Comparison of ENCODE assay signal across 25 mouse cellular contexts in the genomic region with DNA sequence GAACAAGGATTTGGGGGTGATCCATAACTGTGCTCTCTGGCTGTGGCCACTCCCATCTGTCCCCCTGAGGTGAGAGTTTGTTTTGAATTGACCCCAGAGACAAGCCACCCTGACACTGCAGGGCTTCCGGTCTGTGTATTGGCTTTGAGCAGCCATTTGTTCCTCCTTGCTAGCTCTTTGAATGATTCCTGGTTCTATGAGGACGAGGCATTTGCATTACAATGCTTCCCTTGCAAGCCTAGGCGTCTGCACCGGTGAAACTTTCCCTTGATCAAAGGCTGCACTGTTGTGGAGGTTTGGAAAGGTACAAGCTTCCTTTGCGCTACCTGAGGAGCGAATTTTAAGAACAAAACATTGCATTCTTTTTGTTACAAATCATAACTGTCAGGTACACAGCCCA.
DNase-seq lines count a peak whose midpoint lies in the region; ATAC-seq and TF ChIP-seq lines count a peak whose summit lies in the region.
"Had no signal": no experiment of that assay in that cellular context is flagged by ENCODE, and none has a peak within 500 bp of the region (broad histone marks: within the 10 kb centered on the region; RNA-seq: fewer than 3 reads in every experiment).

No protein-coding gene starts in this region.

- no peak overlapping the region for H3K4me3 ChIP-seq in heart, embryonic 10.5 days
- no peak overlapping the region for H3K4me3 ChIP-seq in heart, adult 2 months
- H3K4me3 ChIP-seq in ES-Bruce4 (ENCODE audit: low read depth, low read length) = no peak overlapping the region
- H3K4me3 ChIP-seq in hindbrain, embryonic 16.5 days (ENCODE audit: low read length) = no peak overlapping the region
- H3K4me3 ChIP-seq: embryonic facial prominence, embryonic 10.5 days; hindbrain, embryonic 12.5 days; intestine, embryonic 15.5 days; kidney, embryonic 15.5 days had no signal

- no peaks in the 10 kb centered on the region for H3K79me2 ChIP-seq in heart, adult 2 months (replicated peaks; ENCODE audit: control insufficient read depth, insufficient read depth, low read length)

- ATAC-seq in hindbrain, embryonic 16.5 days = no peak
- ATAC-seq: forebrain, embryonic 14.5 days; hindbrain, postnatal 0 days; intestine, embryonic 15.5 days; Patski had no signal

- H3K36me3 ChIP-seq in heart, embryonic 10.5 days = no peaks in the 10 kb centered on the region
- no peaks in the 10 kb centered on the region for H3K36me3 ChIP-seq in heart, adult 2 months (ENCODE audit: control insufficient read depth, insufficient read depth, low read length)
- H3K36me3 ChIP-seq in ES-Bruce4 (ENCODE audit: control insufficient read depth, insufficient read depth, low read length, poor library complexity, severe bottlenecking) = no peaks in the 10 kb centered on the region
- no peaks in the 10 kb centered on the region for H3K36me3 ChIP-seq in hindbrain, embryonic 16.5 days (ENCODE audit: control insufficient read depth, insufficient read depth, low read length)
- H3K36me3 ChIP-seq: embryonic facial prominence, embryonic 10.5 days; hindbrain, embryonic 12.5 days; intestine, embryonic 15.5 days; kidney, embryonic 15.5 days had no signal

- no peak overlapping the region for H3K9ac ChIP-seq in heart, adult 2 months (ENCODE audit: low read depth, low read length)
- no peak overlapping the region for H3K9ac ChIP-seq in ES-Bruce4 (ENCODE audit: low read depth, poor library complexity, severe bottlenecking)
- no peak overlapping the region for H3K9ac ChIP-seq in hindbrain, embryonic 16.5 days (ENCODE audit: low read depth, low read length)
- H3K9ac ChIP-seq: hindbrain, embryonic 12.5 days; intestine, embryonic 15.5 days; kidney, embryonic 15.5 days had no signal

- H3K27ac ChIP-seq in heart, embryonic 10.5 days = no peak overlapping the region
- no peak overlapping the region for H3K27ac ChIP-seq in heart, adult 2 months
- peak overlapping the region; percentile 89 for H3K27ac ChIP-seq in ES-Bruce4 (ENCODE audit: insufficient read depth, low read length)
- no peak overlapping the region for H3K27ac ChIP-seq in hindbrain, embryonic 16.5 days (ENCODE audit: low read depth, low read length)
- H3K27ac ChIP-seq: embryonic facial prominence, embryonic 10.5 days; hindbrain, embryonic 12.5 days; hindbrain, postnatal 0 days; intestine, embryonic 15.5 days; kidney, embryonic 15.5 days had no signal

- H3K4me2 ChIP-seq in hindbrain, embryonic 16.5 days (ENCODE audit: low read length) = no peak overlapping the region
- H3K4me2 ChIP-seq: hindbrain, embryonic 12.5 days; intestine, embryonic 15.5 days; kidney, embryonic 15.5 days had no signal

- no peaks in the 10 kb centered on the region for H3K27me3 ChIP-seq in heart, embryonic 10.5 days (ENCODE audit: insufficient read depth, poor library complexity, severe bottlenecking)
- peaks cover 2% of the 10 kb centered on the region; the same call in 1 of the 2 replicates for H3K27me3 ChIP-seq in heart, adult 2 months (ENCODE audit: control insufficient read depth, insufficient read depth, low read length)
- no peaks in the 10 kb centered on the region for H3K27me3 ChIP-seq in ES-Bruce4 (ENCODE audit: control insufficient read depth, insufficient read depth, low read length, poor library complexity, severe bottlenecking)
- H3K27me3 ChIP-seq in hindbrain, embryonic 16.5 days (replicated peaks; ENCODE audit: control insufficient read depth, insufficient read depth, low read length) = no peaks in the 10 kb centered on the region
- H3K27me3 ChIP-seq: CH12.LX; intestine, embryonic 15.5 days; kidney, embryonic 15.5 days had no signal

- no peaks in the 10 kb centered on the region for H3K4me1 ChIP-seq in heart, embryonic 10.5 days
- no peaks in the 10 kb centered on the region; the same call in 1 of the 2 replicates for H3K4me1 ChIP-seq in heart, adult 2 months (ENCODE audit: control insufficient read depth, insufficient read depth, low read length)
- peaks cover 2% of the 10 kb centered on the region for H3K4me1 ChIP-seq in ES-Bruce4 (ENCODE audit: control insufficient read depth, insufficient read depth, low read length)
- 0 out of 2 replicates have a peak, but pooled peaks cover 2% of the 10 kb centered on the region for H3K4me1 ChIP-seq in hindbrain, embryonic 16.5 days (ENCODE audit: control insufficient read depth, insufficient read depth, low read depth, low read length)
- H3K4me1 ChIP-seq: intestine, embryonic 15.5 days; kidney, embryonic 15.5 days had no signal

- TF ChIP-seq EP300 in heart, adult 2 months (IDR thresholded peaks at IDR 0.05; ENCODE audit: insufficient read depth, low read depth, low read length) = no peak
- peak; percentile 95 for TF ChIP-seq EP300 in ES-Bruce4 (IDR thresholded peaks at IDR 0.05; ENCODE audit: insufficient read depth, low read depth, low read length)

- TF ChIP-seq POLR2A in heart, adult 2 months (IDR thresholded peaks at IDR 0.05; ENCODE audit: insufficient read depth, low read depth, low read length) = no peak
- no peak for TF ChIP-seq POLR2A in ES-Bruce4 (IDR thresholded peaks at IDR 0.05; ENCODE audit: insufficient read depth, low read length)

- TF ChIP-seq CTCF in heart, adult 2 months (IDR thresholded peaks at IDR 0.05) = no peak
- no peak for TF ChIP-seq CTCF in ES-Bruce4 (IDR thresholded peaks at IDR 0.05; ENCODE audit: low read depth, low read length)

- no peaks in the 10 kb centered on the region for H3K9me3 ChIP-seq in heart, embryonic 10.5 days
- H3K9me3 ChIP-seq in ES-Bruce4 (replicated peaks; ENCODE audit: control insufficient read depth, insufficient read depth, low read length, poor library complexity, severe bottlenecking) = no peaks in the 10 kb centered on the region
- H3K9me3 ChIP-seq in hindbrain, embryonic 16.5 days (ENCODE audit: control insufficient read depth, low read length) = no peaks in the 10 kb centered on the region
- H3K9me3 ChIP-seq: embryonic facial prominence, embryonic 10.5 days; hindbrain, embryonic 12.5 days; intestine, embryonic 15.5 days; kidney, embryonic 15.5 days had no signal

- peak; percentile 30 for DNase-seq in heart, embryonic 10.5 days (ENCODE audit: low spot score)
- no peak for DNase-seq in heart, adult 2 months
- DNase-seq in WW6 (ENCODE audit: low read depth, low spot score) = peak; percentile 52
- peak; percentile 24 for DNase-seq in embryo, embryonic 10.5 days (ENCODE audit: low spot score)
- DNase-seq in right cerebral cortex, postnatal 25 days = no peak
- no peak for DNase-seq in B cell, adult 2 months
- DNase-seq: adrenal gland, postnatal 14 days; cerebellum, adult 18-20 months; cerebellum, adult 9-11 months; cerebellum, postnatal 36 days; gastrocnemius, postnatal 36 days; heart, adult 18-20 months; heart, postnatal 10 days; heart, postnatal 4 days; kidney, adult 2 months had no signal

- 16% methylated on average over 6 of the region's 6 CpGs for WGBS in heart, embryonic 10.5 days
- WGBS in heart, adult 2 months = 39% methylated on average over 6 of the region's 6 CpGs
- WGBS in hindbrain, embryonic 16.5 days = 7% methylated on average over 6 of the region's 6 CpGs

- intact Hi-C loops in heart, adult 2 months (cut with DNase I) = no loop called here

Comparison
In these comparisons a context has a peak if more than half of its experiments do, and no peak if none do; other contexts are left out.
1. DNase-seq: peak in heart, embryonic 10.5 days (single experiment), WW6 (single experiment) and embryo, embryonic 10.5 days (single experiment); none in heart, adult 2 months (0 of 2), right cerebral cortex, postnatal 25 days (single experiment) and B cell, adult 2 months (0 of 2).